Mouse (Mus musculus) brain, adult 2 months (tissue): ENCODE measurements at regions not wholly inside any gene's neighbourhood (a gene's known extent, or its start where the extent isn't known, plus 50 kb on each side); places are given as distances from the start of the nearest gene placed in this dataset.

Experiments
- DNase-seq: peaks from one replicate; pipeline ENCODE4 v3.0.0; 2011; ENCODE audit warnings: low read depth, low spot score

- no peak for DNase-seq
These were observed 65.0 kb upstream of the Pik3cg start for GRCm38 (mm10) chr12:32273474-32273873.

GRCm38 (mm10) chr12:32279861-32280260 lies 71.4 kb upstream of the Pik3cg start:
- no peak for DNase-seq

GRCm38 (mm10) chr12:32280309-32280708 lies 71.8 kb upstream of the Pik3cg start:
- DNase-seq, result no peak

GRCm38 (mm10) chr12:32282371-32283163 lies 74.1 kb upstream of the Pik3cg start:
- no peak for DNase-seq

- DNase-seq, result no peak
These were observed 76.6 kb upstream of the Pik3cg start for GRCm38 (mm10) chr12:32285039-32285438.

GRCm38 (mm10) chr12:32286652-32287051 lies 78.2 kb upstream of the Pik3cg start:
- no peak for DNase-seq

GRCm38 (mm10) chr12:32291145-32291544 lies 82.7 kb upstream of the Pik3cg start:
- DNase-seq, result no peak

GRCm38 (mm10) chr12:32291962-32292748 lies 83.7 kb upstream of the Pik3cg start:
- DNase-seq, result peak; percentile 75

GRCm38 (mm10) chr12:32292749-32293128 lies 84.3 kb upstream of the Pik3cg start:
- DNase-seq, result peak; percentile 15

GRCm38 (mm10) chr12:32297431-32297830 lies 81.1 kb upstream of the Ccdc71l start:
- DNase-seq, result no peak

- DNase-seq, result no peak
These were observed 78.8 kb upstream of the Ccdc71l start for GRCm38 (mm10) chr12:32299714-32300113.

GRCm38 (mm10) chr12:32305736-32306135 lies 72.8 kb upstream of the Ccdc71l start:
- no peak for DNase-seq

GRCm38 (mm10) chr12:32306326-32306725 lies 72.2 kb upstream of the Ccdc71l start:
- peak; percentile 50 for DNase-seq

- no peak for DNase-seq
These were observed 71.1 kb upstream of the Ccdc71l start for GRCm38 (mm10) chr12:32307280-32308006.

- no peak for DNase-seq
These were observed 63.3 kb upstream of the Ccdc71l start for GRCm38 (mm10) chr12:32315099-32315783.
